Mouse (Mus musculus) embryonic facial prominence, embryonic 10.5 days (tissue): ENCODE measurements at regions not wholly inside any gene's neighbourhood (a gene's known extent, or its start where the extent isn't known, plus 50 kb on each side); places are given as distances from the start of the nearest gene placed in this dataset.

Experiments used
- DNase-seq: peaks from one replicate; pipeline ENCODE4 v3.0.0-alpha.2; 2017; ENCODE audit warnings: low spot score
- H3K27ac ChIP-seq: fragments of 300-500 bp; sonication (generic); replicated peaks from 2 replicates; pipeline ENCODE4 v1.5.1; 2016; ENCODE audit warnings: mild to moderate bottlenecking
- H3K27me3 ChIP-seq: fragments of 300-500 bp; sonication (generic); replicated peaks from 2 replicates; pipeline ENCODE4 v1.6.1; 2016; ENCODE audit warnings: low read depth, mild to moderate bottlenecking; ENCODE audit not compliant: poor library complexity, severe bottlenecking
- H3K36me3 ChIP-seq: fragments of 300-500 bp; sonication (generic); replicated peaks from 2 replicates; pipeline ENCODE4 v1.6.1; 2016; ENCODE audit warnings: mild to moderate bottlenecking, moderate library complexity
- H3K4me1 ChIP-seq: fragments of 300-500 bp; sonication (generic); 2 replicates; pipeline ENCODE4 v1.6.1; 2016
- H3K4me3 ChIP-seq: fragments of 300-500 bp; sonication (generic); 2 replicates; pipeline ENCODE4 v1.5.1; 2016; ENCODE audit warnings: mild to moderate bottlenecking, moderate library complexity
- H3K9me3 ChIP-seq: fragments of 300-500 bp; sonication (generic); 2 replicates; pipeline ENCODE4 v1.6.1; 2016; ENCODE audit warnings: mild to moderate bottlenecking
- WGBS: fragments of 180-500 bp; shearing (Covaris S2); methylation state at CpG from one replicate; pipeline ENCODE4 v1.1.7; 2016; 5-methylcytosine and 5-hydroxymethylcytosine counted together

GRCm38 (mm10) chr19:21990970-21991369, 147.9 kb upstream of the Trpm3 start:
- Histone ChIP-seq H3K27ac (no peak overlapping the region), H3K4me3 (no peak overlapping the region), H3K36me3 (no peaks in the 10 kb centered on the region), H3K9me3 (no peaks in the 10 kb centered on the region), H3K4me1 (no peaks in the 10 kb centered on the region), H3K27me3 (no peaks in the 10 kb centered on the region)
- 89% methylated on average over 4 of the region's 4 CpGs for WGBS
- DNase-seq: no peak

- no peaks in the 10 kb centered on the region for H3K36me3 ChIP-seq
- H3K27me3 ChIP-seq: no peaks in the 10 kb centered on the region
- no peaks in the 10 kb centered on the region for H3K9me3 ChIP-seq
- no peak overlapping the region for H3K27ac ChIP-seq
- no peak overlapping the region for H3K4me3 ChIP-seq
- no peak for DNase-seq
- H3K4me1 ChIP-seq: no peaks in the 10 kb centered on the region
Observed at GRCm38 (mm10) chr19:21991413-21991812, 147.4 kb upstream of the Trpm3 start.

- 89% methylated on average over 5 of the region's 5 CpGs for WGBS
Observed at GRCm38 (mm10) chr19:21999621-22000020, 139.2 kb upstream of the Trpm3 start.

GRCm38 (mm10) chr19:22008053-22008935, 130.6 kb upstream of the Trpm3 start:
- no peaks in the 10 kb centered on the region for H3K36me3 ChIP-seq
- no peaks in the 10 kb centered on the region for H3K9me3 ChIP-seq
- 91% methylated on average over 13 of the region's 13 CpGs for WGBS
- H3K27me3 ChIP-seq: no peaks in the 10 kb centered on the region
- H3K27ac ChIP-seq: no peak overlapping the region
- DNase-seq: no peak
- no peak overlapping the region for H3K4me3 ChIP-seq
- no peaks in the 10 kb centered on the region for H3K4me1 ChIP-seq

More at GRCm38 (mm10) chr19:21999621-22000020, 139.2 kb upstream of the Trpm3 start:
- Histone ChIP-seq H3K27me3 (no peaks in the 10 kb centered on the region), H3K27ac (no peak overlapping the region), H3K36me3 (no peaks in the 10 kb centered on the region), H3K4me3 (no peak overlapping the region), H3K9me3 (no peaks in the 10 kb centered on the region), H3K4me1 (no peaks in the 10 kb centered on the region)
- no peak for DNase-seq

- H3K27me3 ChIP-seq: no peaks in the 10 kb centered on the region
- no peak overlapping the region for H3K4me3 ChIP-seq
- no peak for DNase-seq
- no peaks in the 10 kb centered on the region for H3K9me3 ChIP-seq
- no peaks in the 10 kb centered on the region for H3K36me3 ChIP-seq
- 77% methylated on average over 5 of the region's 5 CpGs for WGBS
- H3K27ac ChIP-seq: no peak overlapping the region
- no peaks in the 10 kb centered on the region for H3K4me1 ChIP-seq
Observed at GRCm38 (mm10) chr19:22010239-22010638, 128.6 kb upstream of the Trpm3 start.

- no peak overlapping the region for H3K4me3 ChIP-seq
- H3K27me3 ChIP-seq: no peaks in the 10 kb centered on the region
- no peaks in the 10 kb centered on the region for H3K9me3 ChIP-seq
- no peaks in the 10 kb centered on the region for H3K4me1 ChIP-seq
- no peak for DNase-seq
- 91% methylated on average over 3 of the region's 3 CpGs for WGBS
- no peak overlapping the region for H3K27ac ChIP-seq
- no peaks in the 10 kb centered on the region for H3K36me3 ChIP-seq
Observed at GRCm38 (mm10) chr19:22015854-22016610, 122.8 kb upstream of the Trpm3 start.

GRCm38 (mm10) chr19:22017425-22017824, 121.4 kb upstream of the Trpm3 start:
- Histone ChIP-seq H3K27ac (no peak overlapping the region), H3K4me1 (no peaks in the 10 kb centered on the region), H3K4me3 (no peak overlapping the region), H3K9me3 (no peaks in the 10 kb centered on the region), H3K36me3 (no peaks in the 10 kb centered on the region), H3K27me3 (no peaks in the 10 kb centered on the region)
- WGBS: 86% methylated on average over 2 of the region's 2 CpGs
- no peak for DNase-seq

GRCm38 (mm10) chr19:22027577-22027976, 111.3 kb upstream of the Trpm3 start:
- DNase-seq: no peak
- Histone ChIP-seq H3K36me3 (no peaks in the 10 kb centered on the region), H3K9me3 (no peaks in the 10 kb centered on the region), H3K4me3 (no peak overlapping the region), H3K4me1 (no peaks in the 10 kb centered on the region), H3K27me3 (no peaks in the 10 kb centered on the region), H3K27ac (no peak overlapping the region)

- WGBS: 80% methylated on average over 6 of the region's 6 CpGs
Observed at GRCm38 (mm10) chr19:22047657-22048056, 91.2 kb upstream of the Trpm3 start.

GRCm38 (mm10) chr19:22066302-22066701, 72.5 kb upstream of the Trpm3 start:
- Histone ChIP-seq H3K4me1 (no peaks in the 10 kb centered on the region), H3K9me3 (no peaks in the 10 kb centered on the region), H3K4me3 (no peak overlapping the region), H3K27ac (no peak overlapping the region), H3K27me3 (no peaks in the 10 kb centered on the region), H3K36me3 (no peaks in the 10 kb centered on the region)
- no peak for DNase-seq
- 90% methylated on average over 8 of the region's 8 CpGs for WGBS

More at GRCm38 (mm10) chr19:22047657-22048056, 91.2 kb upstream of the Trpm3 start:
- Histone ChIP-seq H3K4me1 (no peaks in the 10 kb centered on the region), H3K4me3 (no peak overlapping the region), H3K27me3 (no peaks in the 10 kb centered on the region), H3K36me3 (no peaks in the 10 kb centered on the region), H3K9me3 (no peaks in the 10 kb centered on the region), H3K27ac (no peak overlapping the region)
- DNase-seq: no peak

- H3K9me3 ChIP-seq: no peaks in the 10 kb centered on the region
Observed at GRCm38 (mm10) chr19:22070246-22071030, 68.4 kb upstream of the Trpm3 start.

GRCm38 (mm10) chr19:22071701-22072100, 67.1 kb upstream of the Trpm3 start:
- H3K4me3 ChIP-seq: no peak overlapping the region
- H3K4me1 ChIP-seq: no peaks in the 10 kb centered on the region
- DNase-seq: no peak
- WGBS: 35% methylated on average over 3 of the region's 3 CpGs
- no peak overlapping the region for H3K27ac ChIP-seq
- H3K36me3 ChIP-seq: no peaks in the 10 kb centered on the region
- H3K9me3 ChIP-seq: no peaks in the 10 kb centered on the region
- H3K27me3 ChIP-seq: no peaks in the 10 kb centered on the region

More at GRCm38 (mm10) chr19:22070246-22071030, 68.4 kb upstream of the Trpm3 start:
- WGBS: 83% methylated on average over 15 of the region's 15 CpGs
- no peak for DNase-seq
- Histone ChIP-seq H3K4me1 (no peaks in the 10 kb centered on the region), H3K36me3 (no peaks in the 10 kb centered on the region), H3K4me3 (no peak overlapping the region), H3K27ac (no peak overlapping the region), H3K27me3 (no peaks in the 10 kb centered on the region)
